Mouse (Mus musculus) bone marrow, adult 2 months (tissue): ENCODE results near the gene Naglu.

ENCODE experiments used
- CTCF ChIP-seq: fragments of 200-500 bp; IDR thresholded peaks from 2 replicates; pipeline ENCODE4 v1.5.1; 2011; ENCODE audit warnings: low read length, control low read depth; ENCODE audit not compliant: control insufficient read depth, insufficient read depth
- POLR2A ChIP-seq: fragments of 200-500 bp; IDR thresholded peaks from 2 replicates; pipeline ENCODE4 v1.6.1; 2011; ENCODE audit warnings: low read depth, mild to moderate bottlenecking, control low read depth, low read length, borderline replicate concordance; ENCODE audit not compliant: control insufficient read depth

- no peak for TF ChIP-seq CTCF
- no peak for TF ChIP-seq POLR2A
Observed at GRCm38 (mm10) chr11:101118105-101118504, 48.3 kb downstream of the Naglu start.
